Mouse (Mus musculus): ENCODE data around the gene Mchr1. TPM values are rescaled to one million over a fixed set of nuclear protein-coding genes. Genes with fewer than 3 reads are reported as not detected.

Mchr1 gene
- polyA plus RNA-seq, 1 experiment from 2014 or later: 0.92 TPM

GRCm38 (mm10) chr15:81231325-81231724 is 4.0 kb upstream of the Mchr1 start:
- H3K9me3 ChIP-seq (replicated peaks): no peaks in the 10 kb centered on the region
- H3K36me3 ChIP-seq (ENCODE audit: poor library complexity, severe bottlenecking): no peaks in the 10 kb centered on the region
- no peaks in the 10 kb centered on the region for H3K27me3 ChIP-seq
- H3K27ac ChIP-seq: no peak overlapping the region
- no peak overlapping the region for H3K4me2 ChIP-seq
- H3K4me1 ChIP-seq: peaks cover 20% of the 10 kb centered on the region
- no peak overlapping the region for H3K9ac ChIP-seq
- H3K4me3 ChIP-seq: no peak overlapping the region
- ATAC-seq: no peak
- WGBS: 79% methylated on average over 7 of the region's 7 CpGs

DNA sequence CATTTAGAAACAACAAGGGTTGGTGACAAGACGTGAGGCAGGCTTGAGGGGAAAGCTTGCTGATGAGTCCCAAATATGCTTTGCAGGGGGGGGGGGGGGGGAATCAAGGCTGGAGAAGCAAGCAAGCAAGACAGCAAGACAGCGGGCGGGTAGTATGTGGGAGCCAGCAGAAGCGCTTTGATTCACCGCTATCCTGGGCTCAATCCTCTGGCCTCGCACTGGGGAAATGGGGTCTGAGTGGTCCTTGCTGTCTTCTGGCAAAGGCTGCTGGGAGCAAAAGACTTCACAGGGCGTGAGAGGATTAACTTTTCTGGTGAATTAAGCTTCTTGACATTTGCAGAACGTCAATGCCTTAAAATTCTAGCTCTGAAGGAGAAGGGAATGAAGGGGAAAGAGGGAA is 763 bp downstream of the Mchr1 start:
- H3K27ac ChIP-seq: no peak overlapping the region
- ATAC-seq: no peak
- H3K27me3 ChIP-seq: peaks cover 13% of the 10 kb centered on the region
- no peaks in the 10 kb centered on the region for H3K36me3 ChIP-seq (ENCODE audit: poor library complexity, severe bottlenecking)
- peak overlapping the region; percentile 83 for H3K4me2 ChIP-seq
- H3K9me3 ChIP-seq (replicated peaks): no peaks in the 10 kb centered on the region
- 3% methylated on average over 8 of the region's 8 CpGs for WGBS
- peaks cover 17% of the 10 kb centered on the region for H3K4me1 ChIP-seq
- H3K9ac ChIP-seq: peak overlapping the region; percentile 64
- H3K4me3 ChIP-seq: peak overlapping the region; percentile 46

DNA sequence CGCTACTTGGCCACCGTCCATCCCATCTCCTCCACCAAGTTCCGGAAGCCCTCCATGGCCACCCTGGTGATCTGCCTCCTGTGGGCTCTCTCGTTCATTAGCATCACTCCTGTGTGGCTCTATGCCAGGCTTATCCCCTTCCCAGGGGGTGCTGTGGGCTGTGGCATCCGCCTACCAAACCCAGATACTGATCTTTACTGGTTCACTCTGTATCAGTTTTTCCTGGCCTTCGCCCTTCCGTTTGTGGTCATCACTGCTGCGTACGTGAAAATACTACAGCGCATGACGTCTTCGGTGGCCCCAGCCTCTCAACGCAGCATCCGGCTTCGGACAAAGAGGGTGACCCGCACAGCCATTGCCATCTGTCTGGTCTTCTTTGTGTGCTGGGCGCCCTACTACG is 2.2 kb downstream of the Mchr1 start:
- Histone ChIP-seq H3K9ac (no peak overlapping the region), H3K4me3 (no peak overlapping the region), H3K27ac (no peak overlapping the region), H3K9me3 (replicated peaks) (no peaks in the 10 kb centered on the region), H3K27me3 (peaks cover 14% of the 10 kb centered on the region), H3K36me3 (ENCODE audit: poor library complexity, severe bottlenecking) (no peaks in the 10 kb centered on the region), H3K4me1 (peaks cover 17% of the 10 kb centered on the region), H3K4me2 (no peak overlapping the region)
- ATAC-seq: no peak
- WGBS: 93% methylated on average over 18 of the region's 18 CpGs

- H3K9me3 ChIP-seq (replicated peaks): no peaks in the 10 kb centered on the region
- WGBS: 29% methylated on average over 7 of the region's 7 CpGs
- H3K36me3 ChIP-seq (ENCODE audit: poor library complexity, severe bottlenecking): no peaks in the 10 kb centered on the region
Observed at GRCm38 (mm10) chr15:81239261-81239660, 4.0 kb downstream of the Mchr1 start.

DNA sequence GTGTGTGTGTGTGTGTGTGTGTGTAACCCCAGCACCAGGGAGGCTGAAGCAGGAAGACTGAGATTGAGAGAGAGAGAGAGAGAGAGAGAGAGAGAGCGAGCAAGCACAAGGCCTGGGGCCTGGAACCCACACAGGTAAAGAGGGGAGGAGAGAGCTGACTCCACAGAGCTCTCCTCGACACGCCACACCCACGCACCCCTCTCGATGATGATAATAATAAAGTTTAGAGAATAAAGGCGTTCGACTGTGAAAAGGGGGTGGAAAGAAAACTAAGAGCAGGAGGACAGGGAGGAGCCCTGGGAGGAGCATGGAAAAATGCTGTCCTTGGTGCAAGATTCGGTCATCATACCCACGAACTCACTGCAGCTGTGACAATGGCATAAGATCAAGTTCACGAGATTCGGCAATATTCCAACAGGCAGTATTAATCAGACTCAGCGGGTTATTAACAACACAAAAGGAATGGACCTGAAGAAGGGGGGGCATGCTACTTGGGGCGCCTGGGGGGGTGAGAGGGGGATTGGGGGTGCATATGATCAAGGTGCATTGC is 4.6 kb downstream of the Mchr1 start:
- H3K36me3 ChIP-seq (ENCODE audit: poor library complexity, severe bottlenecking): no peaks in the 10 kb centered on the region
- no peak for ATAC-seq
- no peak overlapping the region for H3K9ac ChIP-seq
- peaks cover 16% of the 10 kb centered on the region for H3K4me1 ChIP-seq
- 66% methylated on average over 13 of the region's 13 CpGs for WGBS
- H3K9me3 ChIP-seq (replicated peaks): no peaks in the 10 kb centered on the region
- H3K27ac ChIP-seq: no peak overlapping the region
- no peak overlapping the region for H3K4me3 ChIP-seq
- no peak overlapping the region for H3K4me2 ChIP-seq
- H3K27me3 ChIP-seq: peaks cover 14% of the 10 kb centered on the region

More at GRCm38 (mm10) chr15:81239261-81239660, 4.0 kb downstream of the Mchr1 start:
- Histone ChIP-seq H3K4me1 (peaks cover 17% of the 10 kb centered on the region), H3K27ac (no peak overlapping the region), H3K9ac (no peak overlapping the region), H3K4me2 (no peak overlapping the region), H3K27me3 (peaks cover 14% of the 10 kb centered on the region), H3K4me3 (no peak overlapping the region)
- ATAC-seq: no peak

DNA sequence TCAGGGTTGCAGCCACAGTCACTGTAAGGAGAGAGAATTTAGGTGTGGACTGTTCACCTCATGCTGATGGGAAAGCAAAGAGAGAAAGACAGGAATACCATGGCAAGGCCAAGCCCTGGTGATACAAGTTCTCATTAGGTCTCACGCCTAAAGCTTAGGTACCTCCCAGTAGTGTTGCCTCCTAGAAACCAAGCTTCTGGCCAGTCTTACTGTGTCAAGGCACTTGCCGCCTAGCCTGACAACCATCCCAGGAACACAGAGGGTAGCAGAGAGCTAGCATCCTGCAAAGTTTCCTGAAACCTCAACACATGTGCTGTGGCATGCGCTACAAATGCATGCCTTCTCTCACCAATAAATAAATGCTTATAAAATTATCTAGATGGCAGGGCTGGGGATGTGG is 11.6 kb downstream of the Mchr1 start:
- no peak for ATAC-seq
- 88% methylated on average over 3 of the region's 3 CpGs for WGBS

GRCm38 (mm10) chr15:81247583-81248340 is 12.5 kb downstream of the Mchr1 start:
- Histone ChIP-seq H3K36me3 (ENCODE audit: poor library complexity, severe bottlenecking) (no peaks in the 10 kb centered on the region), H3K27ac (no peak overlapping the region)
- WGBS: 60% methylated on average over 13 of the region's 13 CpGs

More for the DNA sequence above, 11.6 kb downstream of the Mchr1 start:
- 0 out of 2 replicates have a peak, but pooled peaks cover 3% of the 10 kb centered on the region for H3K4me1 ChIP-seq
- no peak overlapping the region for H3K4me2 ChIP-seq
- H3K9me3 ChIP-seq (replicated peaks): peaks cover 9% of the 10 kb centered on the region; the same call in 1 of the 2 replicates
- H3K36me3 ChIP-seq (ENCODE audit: poor library complexity, severe bottlenecking): no peaks in the 10 kb centered on the region
- no peak overlapping the region for H3K27ac ChIP-seq
- H3K4me3 ChIP-seq: no peak overlapping the region
- H3K27me3 ChIP-seq: no peaks in the 10 kb centered on the region
- H3K9ac ChIP-seq: no peak overlapping the region

DNA sequence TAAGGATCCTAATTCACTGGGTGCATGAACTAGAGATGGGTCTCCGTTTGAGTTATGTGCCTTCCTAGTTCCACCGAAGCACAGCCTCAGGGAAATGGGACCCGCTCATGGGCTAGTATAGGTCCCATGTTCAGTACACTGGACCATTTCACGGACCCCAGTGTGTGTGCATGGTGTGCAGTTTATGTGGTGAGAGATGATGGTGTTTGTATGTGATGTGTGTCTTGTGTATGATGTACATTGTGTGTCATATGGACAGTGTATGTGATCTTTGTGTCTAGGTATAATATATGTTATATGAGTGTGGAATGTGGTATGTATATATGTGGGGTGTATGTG is 13.0 kb downstream of the Mchr1 start:
- no peak overlapping the region for H3K4me3 ChIP-seq
- ATAC-seq: no peak
- 82% methylated on average over 4 of the region's 4 CpGs for WGBS

More at GRCm38 (mm10) chr15:81247583-81248340, 12.5 kb downstream of the Mchr1 start:
- H3K4me1 ChIP-seq: 0 out of 2 replicates have a peak, but pooled peaks cover 3% of the 10 kb centered on the region
- no peak overlapping the region for H3K4me2 ChIP-seq
- no peak overlapping the region for H3K4me3 ChIP-seq
- peaks cover 9% of the 10 kb centered on the region; the same call in 1 of the 2 replicates for H3K9me3 ChIP-seq (replicated peaks)
- no peak for ATAC-seq
- H3K27me3 ChIP-seq: no peaks in the 10 kb centered on the region
- H3K9ac ChIP-seq: no peak overlapping the region

DNA sequence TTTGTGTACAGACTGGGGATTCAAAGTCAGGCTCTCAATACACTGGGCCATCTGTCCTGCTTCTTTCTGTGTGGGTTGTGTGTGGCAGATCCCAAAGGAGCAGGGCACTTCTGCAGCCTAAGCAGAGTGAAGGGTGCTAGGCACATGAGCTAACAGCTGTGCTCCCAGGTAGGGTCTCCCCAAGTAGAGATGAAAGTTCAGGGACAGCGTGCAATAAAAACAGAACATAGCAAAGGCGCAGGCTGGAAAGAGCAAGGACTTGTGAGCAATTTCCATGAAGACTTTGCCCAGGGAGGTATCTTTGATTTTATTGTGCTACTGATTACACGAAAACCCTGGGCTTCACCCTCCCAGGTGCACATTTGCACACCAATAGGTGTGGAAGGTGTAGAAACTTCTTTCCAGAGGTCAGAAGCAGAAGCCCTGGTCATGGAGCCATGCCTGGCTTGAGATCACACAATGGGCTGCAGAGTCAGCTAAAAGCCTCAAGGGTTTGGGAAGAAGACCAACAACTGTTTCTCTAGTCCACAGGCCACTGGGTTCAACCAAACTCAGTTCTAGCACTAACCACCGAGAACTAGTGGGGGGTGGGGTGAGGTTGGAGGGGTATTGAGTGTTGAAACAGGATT is 13.8 kb downstream of the Mchr1 start:
- Histone ChIP-seq H3K4me3 (no peak overlapping the region), H3K4me1 (0 out of 2 replicates have a peak, but pooled peaks cover 3% of the 10 kb centered on the region), H3K9ac (no peak overlapping the region), H3K27me3 (no peaks in the 10 kb centered on the region), H3K4me2 (no peak overlapping the region), H3K9me3 (replicated peaks) (peaks cover 9% of the 10 kb centered on the region; the same call in 1 of the 2 replicates), H3K36me3 (ENCODE audit: poor library complexity, severe bottlenecking) (no peaks in the 10 kb centered on the region), H3K27ac (no peak overlapping the region)
- no peak for ATAC-seq
- 91% methylated on average over 4 of the region's 4 CpGs for WGBS

More for the DNA sequence above, 13.0 kb downstream of the Mchr1 start:
- H3K36me3 ChIP-seq (ENCODE audit: poor library complexity, severe bottlenecking): no peaks in the 10 kb centered on the region
- H3K4me1 ChIP-seq: 0 out of 2 replicates have a peak, but pooled peaks cover 3% of the 10 kb centered on the region
- H3K27me3 ChIP-seq: no peaks in the 10 kb centered on the region
- no peak overlapping the region for H3K9ac ChIP-seq
- no peak overlapping the region for H3K27ac ChIP-seq
- no peak overlapping the region for H3K4me2 ChIP-seq
- H3K9me3 ChIP-seq (replicated peaks): peaks cover 9% of the 10 kb centered on the region; the same call in 1 of the 2 replicates

GRCm38 (mm10) chr15:81252626-81253174 is 17.4 kb downstream of the Mchr1 start:
- H3K4me3 ChIP-seq: no peak overlapping the region
- 53% methylated on average over 4 of the region's 4 CpGs for WGBS
- no peak overlapping the region for H3K27ac ChIP-seq
- peaks cover 16% of the 10 kb centered on the region for H3K4me1 ChIP-seq
- no peaks in the 10 kb centered on the region for H3K36me3 ChIP-seq (ENCODE audit: poor library complexity, severe bottlenecking)
- no peak overlapping the region for H3K4me2 ChIP-seq
- no peaks in the 10 kb centered on the region for H3K27me3 ChIP-seq
- peaks cover 9% of the 10 kb centered on the region; the same call in 1 of the 2 replicates for H3K9me3 ChIP-seq (replicated peaks)
- ATAC-seq: no peak
- H3K9ac ChIP-seq: no peak overlapping the region

GRCm38 (mm10) chr15:81253585-81253984 is 18.3 kb downstream of the Mchr1 start:
- Histone ChIP-seq H3K9ac (no peak overlapping the region), H3K4me3 (no peak overlapping the region), H3K27ac (no peak overlapping the region), H3K27me3 (no peaks in the 10 kb centered on the region), H3K36me3 (ENCODE audit: poor library complexity, severe bottlenecking) (no peaks in the 10 kb centered on the region), H3K4me2 (no peak overlapping the region), H3K9me3 (replicated peaks) (peaks cover 9% of the 10 kb centered on the region; the same call in 1 of the 2 replicates), H3K4me1 (peaks cover 21% of the 10 kb centered on the region)
- no peak for ATAC-seq
- 66% methylated on average over 2 of the region's 2 CpGs for WGBS

DNA sequence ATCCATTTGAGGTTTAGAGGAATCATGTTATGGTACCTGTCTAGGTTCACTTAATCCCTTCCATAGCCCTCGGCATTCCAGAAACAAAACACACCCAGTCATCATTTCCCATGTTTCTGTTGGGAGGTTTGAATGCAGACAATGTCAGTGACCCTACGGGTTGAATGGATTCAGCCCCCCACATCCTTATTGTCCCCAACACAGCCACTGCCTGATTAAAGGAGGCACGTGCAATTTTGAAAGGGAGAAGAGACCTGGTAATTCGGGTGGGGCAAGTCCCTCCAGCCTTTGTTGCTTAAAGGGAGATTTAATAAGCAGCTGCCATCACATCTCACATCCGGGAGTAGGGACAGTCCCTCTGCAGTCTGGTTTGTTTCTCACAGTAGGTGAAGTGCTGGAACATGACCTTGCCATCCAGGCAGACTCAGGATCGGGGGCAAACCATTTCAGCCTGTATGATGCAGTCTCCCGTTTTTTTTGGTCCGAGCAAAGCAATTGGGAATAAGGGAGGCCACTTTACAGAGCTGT is 18.9 kb downstream of the Mchr1 start:
- H3K27ac ChIP-seq: no peak overlapping the region
- 45% methylated on average over 8 of the region's 8 CpGs for WGBS
- H3K9ac ChIP-seq: no peak overlapping the region
- H3K4me2 ChIP-seq: no peak overlapping the region
- H3K4me3 ChIP-seq: no peak overlapping the region
- H3K9me3 ChIP-seq (replicated peaks): peaks cover 9% of the 10 kb centered on the region; the same call in 1 of the 2 replicates
- no peak for ATAC-seq
- H3K27me3 ChIP-seq: no peaks in the 10 kb centered on the region
- no peaks in the 10 kb centered on the region for H3K36me3 ChIP-seq (ENCODE audit: poor library complexity, severe bottlenecking)
- peaks cover 25% of the 10 kb centered on the region for H3K4me1 ChIP-seq
